Mouse (Mus musculus) embryonic fibroblast, embryonic 13.5 days (primary cell): ENCODE measurements around the gene Rab40c.

Experiments
- CTCF ChIP-seq: IDR thresholded peaks from 2 replicates; pipeline ENCODE4 v1.5.1; 2011; ENCODE audit warnings: mild to moderate bottlenecking, control low read depth, low read length, moderate library complexity, borderline replicate concordance; ENCODE audit not compliant: insufficient read depth
- POLR2A ChIP-seq: IDR thresholded peaks from 2 replicates; pipeline ENCODE4 v1.6.1; 2011; ENCODE audit warnings: low read depth, mild to moderate bottlenecking, control low read depth, low read length, moderate library complexity

GRCm38 (mm10) chr17:25863681-25864080, 55.8 kb downstream of the Rab40c start:
- TF ChIP-seq CTCF (no peak), POLR2A (no peak)
